Mouse (Mus musculus): ENCODE results near the gene Wdr37. TPM values are rescaled to one million over a fixed set of nuclear protein-coding genes. Genes with fewer than 3 reads are reported as not detected.

Gene Wdr37
- polyA plus RNA-seq, 1 experiment from 2014 or later: 24.4 TPM

DNA sequence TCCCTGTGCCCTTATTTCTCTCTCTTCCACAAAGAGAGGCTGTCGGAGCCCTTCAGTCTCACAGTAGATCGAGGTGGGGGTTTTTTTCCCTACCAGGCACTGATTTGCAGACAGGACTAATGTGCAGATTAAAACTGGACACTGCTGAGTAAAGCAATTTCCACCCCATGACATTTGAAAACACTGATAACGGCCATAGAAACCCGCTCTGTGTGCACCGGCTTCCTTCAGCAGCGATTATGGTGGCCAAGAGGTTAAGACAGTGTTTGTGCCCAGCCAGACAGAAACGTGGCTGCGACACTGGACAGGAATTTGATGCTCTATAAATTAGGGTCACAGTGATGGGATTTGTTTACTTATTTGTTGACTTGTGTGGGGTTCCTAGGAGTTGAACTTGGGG, 78.5 kb downstream of the Wdr37 start:
- ATAC-seq (ENCODE audit: insufficient read depth) (no peak), DNase-seq (no peak)
- Histone ChIP-seq H3K4me2 (no peak overlapping the region), H3K27me3 (ENCODE audit: insufficient read depth, low read length) (no peaks in the 10 kb centered on the region), H3K36me3 (ENCODE audit: insufficient read depth) (no peaks in the 10 kb centered on the region), H3K27ac (ENCODE audit: low read depth) (no peak overlapping the region), H3K4me1 (ENCODE audit: insufficient read depth) (no peaks in the 10 kb centered on the region), H3K9me3 (ENCODE audit: low read depth, low read length) (no peaks in the 10 kb centered on the region), H3K4me3 (ENCODE audit: low read depth, low read length) (no peak overlapping the region), H3K9ac (no peak overlapping the region)
- TF ChIP-seq CTCF (IDR thresholded peaks at IDR 0.05; ENCODE audit: low read depth): no peak
- 49% methylated on average over 8 of the region's 8 CpGs for WGBS

DNA sequence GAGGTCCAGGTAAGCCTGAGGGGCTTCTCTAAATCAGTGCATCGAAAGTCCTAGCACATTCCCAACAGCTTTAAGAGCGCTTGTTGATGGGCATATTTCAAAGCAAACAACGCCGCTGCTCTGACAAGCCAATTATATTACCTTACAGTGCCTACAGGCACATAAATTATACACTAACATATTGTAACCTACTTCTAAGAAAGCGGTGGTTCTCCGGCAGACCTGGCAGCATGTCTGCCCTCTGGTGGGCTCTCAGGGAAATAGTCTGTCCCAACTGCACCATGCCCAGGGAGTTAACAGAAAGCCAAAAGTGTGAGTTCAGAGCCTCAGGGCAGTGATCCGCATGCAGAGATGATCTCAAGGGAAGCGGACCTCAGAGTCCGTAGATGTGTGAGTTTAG, 86.5 kb downstream of the Wdr37 start:
- peak; percentile 79 for TF ChIP-seq CTCF (IDR thresholded peaks at IDR 0.05; ENCODE audit: low read depth)
- 38% methylated on average over 9 of the region's 9 CpGs for WGBS
- H3K4me1 ChIP-seq (ENCODE audit: insufficient read depth): no peaks in the 10 kb centered on the region
- ATAC-seq (ENCODE audit: insufficient read depth) (peak; percentile 53; the same call in 1 of the 2 replicates), DNase-seq (peak; percentile 76)
- H3K36me3 ChIP-seq (ENCODE audit: insufficient read depth): no peaks in the 10 kb centered on the region
- H3K27me3 ChIP-seq (ENCODE audit: insufficient read depth, low read length): no peaks in the 10 kb centered on the region
- no peaks in the 10 kb centered on the region for H3K9me3 ChIP-seq (ENCODE audit: low read depth, low read length)
- no peak overlapping the region for H3K27ac ChIP-seq (ENCODE audit: low read depth)
- no peak overlapping the region for H3K9ac ChIP-seq
- H3K4me2 ChIP-seq: no peak overlapping the region
- no peak overlapping the region for H3K4me3 ChIP-seq (ENCODE audit: low read depth, low read length)

DNA sequence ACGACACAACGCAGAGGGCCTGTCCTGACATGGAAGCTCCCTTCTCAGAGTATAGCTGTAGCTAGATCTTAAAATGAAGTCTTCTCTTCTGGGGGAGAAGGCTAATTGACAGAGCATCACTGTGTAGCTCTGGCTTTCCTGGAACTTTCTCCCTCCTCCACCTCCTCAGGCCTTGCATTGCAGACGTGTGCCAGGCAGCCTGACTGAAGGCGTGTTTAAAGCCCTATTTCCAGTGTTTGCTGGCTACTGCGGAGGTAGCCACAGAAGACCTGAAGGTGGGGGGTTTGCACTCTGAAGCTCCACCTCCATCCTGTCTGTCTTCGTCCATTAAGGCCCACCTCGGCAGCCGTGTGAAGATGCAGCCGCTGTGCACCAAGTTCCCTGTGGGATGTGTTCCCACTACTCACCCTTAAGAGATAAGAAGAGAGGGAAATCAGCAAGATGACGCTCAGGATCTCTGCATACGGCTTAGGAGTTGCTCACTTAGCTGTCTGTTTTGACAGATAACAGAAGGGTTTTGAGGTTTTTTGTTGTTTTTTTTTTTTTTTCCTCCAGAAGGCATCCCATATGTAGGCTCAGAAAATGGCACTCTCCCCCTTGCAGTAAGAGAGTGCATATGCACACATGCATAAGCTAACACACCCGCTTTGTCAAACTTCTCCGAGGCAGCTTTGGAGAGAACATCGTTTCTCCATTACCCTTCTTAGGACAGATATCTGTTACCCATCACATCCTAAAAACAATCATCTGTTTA, 87.2 kb downstream of the Wdr37 start:
- H3K4me2 ChIP-seq: no peak overlapping the region

DNA sequence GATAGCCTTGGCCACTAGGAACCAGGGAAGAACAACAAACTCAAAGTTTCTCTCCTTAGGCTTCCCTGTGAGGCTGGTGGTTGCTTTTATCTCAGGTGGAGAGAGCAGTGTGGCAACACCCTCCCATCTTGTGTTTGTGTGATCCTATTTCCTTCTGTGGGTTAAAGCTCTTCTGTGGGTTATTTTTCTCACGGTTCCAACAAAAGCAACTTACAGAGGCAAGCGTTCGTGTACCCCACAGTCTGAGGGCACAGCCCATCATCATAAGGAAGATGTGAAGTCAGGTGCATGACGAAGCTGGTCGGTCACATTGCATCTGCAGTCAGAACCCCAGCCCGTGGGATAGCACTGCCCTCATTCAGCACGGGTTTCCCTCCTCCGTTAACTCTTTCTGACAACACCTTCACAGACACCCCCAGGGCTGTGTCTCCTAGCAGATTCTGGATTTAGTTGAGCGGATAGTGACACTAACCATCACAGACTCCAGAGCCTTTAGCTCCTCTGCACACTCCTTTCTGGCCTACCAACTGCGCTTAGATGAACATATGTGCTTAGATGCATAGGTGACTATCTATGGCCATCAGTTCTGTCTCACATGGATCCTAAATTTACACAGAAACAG, 87.9 kb downstream of the Wdr37 start:
- Histone ChIP-seq H3K36me3 (ENCODE audit: insufficient read depth) (no peaks in the 10 kb centered on the region), H3K27me3 (ENCODE audit: insufficient read depth, low read length) (no peaks in the 10 kb centered on the region), H3K4me3 (ENCODE audit: low read depth, low read length) (no peak overlapping the region), H3K9me3 (ENCODE audit: low read depth, low read length) (no peaks in the 10 kb centered on the region), H3K4me2 (no peak overlapping the region), H3K9ac (no peak overlapping the region), H3K27ac (ENCODE audit: low read depth) (no peak overlapping the region), H3K4me1 (ENCODE audit: insufficient read depth) (no peaks in the 10 kb centered on the region)
- DNase-seq: no peak
- no peak for TF ChIP-seq CTCF (IDR thresholded peaks at IDR 0.05; ENCODE audit: low read depth)
- WGBS: 73% methylated on average over 10 of the region's 10 CpGs
- no peak for ATAC-seq (ENCODE audit: insufficient read depth)

More for the DNA sequence above, 87.2 kb downstream of the Wdr37 start:
- no peak for TF ChIP-seq CTCF (IDR thresholded peaks at IDR 0.05; ENCODE audit: low read depth)
- WGBS: 63% methylated on average over 14 of the region's 14 CpGs
- Histone ChIP-seq H3K4me1 (ENCODE audit: insufficient read depth) (no peaks in the 10 kb centered on the region), H3K4me3 (ENCODE audit: low read depth, low read length) (no peak overlapping the region), H3K9me3 (ENCODE audit: low read depth, low read length) (no peaks in the 10 kb centered on the region), H3K36me3 (ENCODE audit: insufficient read depth) (no peaks in the 10 kb centered on the region), H3K9ac (no peak overlapping the region), H3K27ac (ENCODE audit: low read depth) (no peak overlapping the region), H3K27me3 (ENCODE audit: insufficient read depth, low read length) (no peaks in the 10 kb centered on the region)
- DNase-seq (no peak), ATAC-seq (ENCODE audit: insufficient read depth) (no peak)

DNA sequence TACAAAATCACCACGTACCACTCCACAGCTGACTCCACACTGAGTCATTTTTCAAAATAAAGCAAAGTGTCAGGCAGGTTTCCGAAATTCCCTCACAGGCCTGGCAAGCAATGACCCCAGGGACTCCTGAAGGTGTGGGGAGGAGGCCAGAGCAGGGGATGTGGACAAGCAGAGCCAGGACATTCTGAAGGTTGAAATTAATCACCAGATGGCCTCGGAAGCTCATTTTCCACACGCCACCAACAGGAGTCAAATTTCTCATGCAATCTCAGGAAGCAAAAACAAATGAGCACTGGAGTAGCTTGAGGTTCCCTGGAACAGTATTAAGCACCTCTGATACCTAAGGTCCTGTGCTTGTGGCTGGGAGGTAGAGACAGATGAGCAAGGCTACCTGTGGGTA, 89.1 kb downstream of the Wdr37 start:
- no peak overlapping the region for H3K4me3 ChIP-seq (ENCODE audit: low read depth, low read length)
- H3K36me3 ChIP-seq (ENCODE audit: insufficient read depth): no peaks in the 10 kb centered on the region
- no peak overlapping the region for H3K4me2 ChIP-seq
- H3K27ac ChIP-seq (ENCODE audit: low read depth): no peak overlapping the region
- no peak for ATAC-seq (ENCODE audit: insufficient read depth)
- no peaks in the 10 kb centered on the region for H3K9me3 ChIP-seq (ENCODE audit: low read depth, low read length)
- no peak for TF ChIP-seq CTCF (IDR thresholded peaks at IDR 0.05; ENCODE audit: low read depth)
- no peaks in the 10 kb centered on the region for H3K27me3 ChIP-seq (ENCODE audit: insufficient read depth, low read length)
- H3K4me1 ChIP-seq (ENCODE audit: insufficient read depth): no peaks in the 10 kb centered on the region
- 31% methylated on average over 4 of the region's 4 CpGs for WGBS
- no peak overlapping the region for H3K9ac ChIP-seq
- DNase-seq: no peak

DNA sequence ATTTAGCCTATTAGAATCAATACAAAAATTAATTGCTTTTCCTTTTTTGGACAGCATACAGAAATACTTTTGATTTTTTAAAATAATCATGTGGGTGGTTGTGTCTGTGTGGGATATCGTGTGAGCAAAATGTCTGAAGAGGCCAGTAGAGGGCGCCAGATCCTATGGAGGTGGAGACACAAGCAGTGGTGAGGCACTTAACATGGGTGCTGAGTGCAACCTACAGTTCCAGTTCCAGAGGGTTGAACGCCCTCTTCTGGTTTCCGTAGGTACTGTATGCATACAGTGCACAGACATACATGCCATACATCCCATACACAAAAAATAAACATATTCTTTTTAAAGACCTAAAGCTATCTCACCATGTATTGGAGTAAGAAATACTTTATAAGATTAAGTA, 91.3 kb downstream of the Wdr37 start:
- 46% methylated on average over 4 of the region's 4 CpGs for WGBS
- H3K27ac ChIP-seq (ENCODE audit: low read depth): no peak overlapping the region
- H3K4me2 ChIP-seq: no peak overlapping the region
- H3K27me3 ChIP-seq (ENCODE audit: insufficient read depth, low read length): no peaks in the 10 kb centered on the region
- no peak overlapping the region for H3K9ac ChIP-seq
- TF ChIP-seq CTCF (IDR thresholded peaks at IDR 0.05; ENCODE audit: low read depth): peak; percentile 66
- H3K9me3 ChIP-seq (ENCODE audit: low read depth, low read length): no peaks in the 10 kb centered on the region
- ATAC-seq (ENCODE audit: insufficient read depth) (peak; percentile 54), DNase-seq (peak; percentile 70)
- no peaks in the 10 kb centered on the region for H3K36me3 ChIP-seq (ENCODE audit: insufficient read depth)
- H3K4me3 ChIP-seq (ENCODE audit: low read depth, low read length): no peak overlapping the region
- no peaks in the 10 kb centered on the region for H3K4me1 ChIP-seq (ENCODE audit: insufficient read depth)

DNA sequence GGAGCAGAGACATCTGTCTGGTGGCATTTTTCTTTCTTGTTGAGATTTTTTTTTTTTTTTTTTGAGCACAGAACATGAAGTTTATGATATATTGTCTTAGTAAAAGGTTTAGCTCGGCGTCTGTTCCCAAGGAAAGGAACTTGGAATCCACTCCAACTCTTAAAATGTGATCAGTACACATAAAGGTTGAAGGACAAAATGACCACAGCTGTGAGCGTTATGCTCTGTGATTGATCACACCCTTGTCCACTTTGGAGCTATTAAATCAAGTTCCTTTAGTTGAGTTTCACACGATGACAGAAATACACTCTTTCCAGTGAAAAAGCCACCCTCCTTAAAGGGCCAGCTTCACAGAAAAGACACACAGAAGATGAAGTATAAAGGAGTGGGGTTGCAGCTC, 101.1 kb downstream of the Wdr37 start:
- DNase-seq (no peak), ATAC-seq (ENCODE audit: insufficient read depth) (no peak)
- WGBS: 35% methylated on average over 4 of the region's 4 CpGs

More for the DNA sequence above, 101.1 kb downstream of the Wdr37 start:
- Histone ChIP-seq H3K36me3 (ENCODE audit: insufficient read depth) (no peaks in the 10 kb centered on the region), H3K9ac (no peak overlapping the region), H3K4me2 (no peak overlapping the region), H3K27me3 (ENCODE audit: insufficient read depth, low read length) (no peaks in the 10 kb centered on the region), H3K9me3 (ENCODE audit: low read depth, low read length) (no peaks in the 10 kb centered on the region; the same call in 1 of the 2 replicates), H3K27ac (ENCODE audit: low read depth) (no peak overlapping the region), H3K4me3 (ENCODE audit: low read depth, low read length) (no peak overlapping the region), H3K4me1 (ENCODE audit: insufficient read depth) (no peaks in the 10 kb centered on the region)
- TF ChIP-seq CTCF (IDR thresholded peaks at IDR 0.05; ENCODE audit: low read depth): no peak
